Mouse (Mus musculus): ENCODE measurements around the gene Ntmt1. TPM values are rescaled to one million over a fixed set of nuclear protein-coding genes. Genes with fewer than 3 reads are reported as not detected.

Gene Ntmt1
- total RNA-seq, 2 experiments from 2014 or later, result 51.7 to 54.5 TPM

DNA sequence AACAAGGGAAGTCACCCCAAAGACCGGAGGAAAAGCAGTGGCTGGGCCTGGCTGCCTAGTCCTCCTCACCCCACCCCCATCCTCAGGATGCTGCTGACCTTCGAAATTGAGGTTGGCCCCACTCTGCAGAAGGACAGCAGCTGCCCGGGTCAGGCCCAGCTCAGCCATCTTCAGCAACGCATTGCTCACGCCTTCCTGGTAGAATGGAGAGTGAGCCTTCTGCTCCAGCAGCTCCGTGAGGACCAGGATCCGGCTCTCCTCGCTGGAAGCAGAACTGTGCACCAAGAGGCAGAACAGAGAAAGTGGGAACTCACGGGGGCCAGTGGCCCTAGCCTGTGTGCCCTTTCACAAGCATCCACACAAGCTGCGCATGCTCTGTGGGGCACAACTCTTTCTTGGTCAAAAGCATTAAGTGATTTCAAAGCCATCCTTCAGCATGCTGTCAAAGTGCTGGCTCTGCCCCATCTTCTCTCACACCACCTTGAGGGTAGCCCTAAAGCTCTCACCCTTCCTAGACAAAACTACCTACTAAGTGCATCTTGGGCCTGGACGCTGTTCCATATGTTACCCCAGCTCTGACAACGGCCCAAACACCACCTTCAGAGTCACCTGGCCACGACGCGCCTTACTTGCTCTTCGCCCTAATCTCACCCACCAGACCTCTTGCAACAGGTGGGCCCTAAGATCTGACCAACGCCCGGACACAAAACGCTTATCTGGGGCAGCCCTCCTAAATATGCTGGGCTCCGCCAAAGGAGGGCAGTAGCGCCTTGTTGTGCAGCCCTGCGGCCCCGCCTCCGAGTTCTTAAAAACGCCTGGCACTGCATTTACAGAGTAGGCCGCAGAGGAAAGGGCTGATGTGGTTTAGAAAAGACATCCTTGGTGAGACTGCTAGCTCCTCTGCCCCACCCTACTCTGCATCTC lies 19.5 kb downstream of the Ntmt1 start:
- peak; percentile 58 for DNase-seq

DNA sequence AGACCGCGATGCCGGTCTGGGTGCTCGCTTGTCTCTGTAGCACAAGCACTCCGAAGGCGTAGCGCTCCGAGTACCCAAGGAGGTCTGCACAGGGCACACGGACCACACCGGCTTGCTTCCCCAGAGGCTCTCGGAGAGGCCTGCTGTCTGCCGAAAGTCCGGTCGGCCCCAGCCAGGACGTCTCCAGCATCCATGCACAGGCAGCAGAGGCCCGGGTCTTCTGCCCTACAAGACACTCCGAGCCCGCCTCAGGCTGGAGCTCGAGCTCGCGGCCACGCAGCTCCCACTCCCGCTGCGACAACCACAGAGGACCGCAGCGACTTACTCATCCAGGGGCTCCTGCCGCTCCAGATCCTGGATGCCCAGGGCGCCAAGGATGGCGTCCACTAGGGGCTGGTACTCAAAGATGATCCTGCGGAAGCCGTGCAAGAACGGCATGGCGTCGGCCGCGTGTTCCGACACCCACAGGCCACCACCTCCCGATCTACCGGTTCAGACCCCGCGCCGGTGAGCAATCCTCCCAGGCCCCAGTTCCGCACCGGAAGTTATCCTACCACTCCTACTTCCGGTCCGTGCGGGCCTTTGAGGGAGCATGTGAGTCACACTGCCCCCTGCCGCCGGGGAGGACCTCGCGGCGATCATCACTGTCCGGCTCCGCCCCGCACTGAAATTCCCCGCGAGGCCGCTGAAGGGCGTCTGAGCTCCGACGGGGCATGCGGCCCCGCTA lies 20.3 kb downstream of the Ntmt1 start:
- peak; percentile 99 for DNase-seq

DNA sequence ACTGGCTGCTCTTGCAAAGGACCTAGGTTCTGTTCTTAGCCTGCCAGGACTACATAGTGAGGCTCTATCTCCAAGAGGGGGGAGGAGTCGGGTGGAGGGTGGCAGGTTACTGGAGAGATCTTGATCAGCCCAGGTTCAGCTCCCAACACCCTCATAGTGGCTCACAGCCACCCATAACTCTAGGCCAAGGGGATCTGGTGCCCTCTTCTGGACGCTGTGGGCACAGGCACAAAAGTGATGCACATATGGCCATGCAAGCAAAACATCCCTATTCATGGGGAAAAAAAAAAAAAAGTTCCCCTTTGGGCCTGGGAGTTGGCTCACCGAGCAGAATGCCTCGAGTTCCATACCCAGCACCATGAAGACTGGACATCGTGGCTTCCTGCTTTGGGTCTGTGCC lies 21.7 kb downstream of the Ntmt1 start:
- peak; percentile 54 for DNase-seq

DNA sequence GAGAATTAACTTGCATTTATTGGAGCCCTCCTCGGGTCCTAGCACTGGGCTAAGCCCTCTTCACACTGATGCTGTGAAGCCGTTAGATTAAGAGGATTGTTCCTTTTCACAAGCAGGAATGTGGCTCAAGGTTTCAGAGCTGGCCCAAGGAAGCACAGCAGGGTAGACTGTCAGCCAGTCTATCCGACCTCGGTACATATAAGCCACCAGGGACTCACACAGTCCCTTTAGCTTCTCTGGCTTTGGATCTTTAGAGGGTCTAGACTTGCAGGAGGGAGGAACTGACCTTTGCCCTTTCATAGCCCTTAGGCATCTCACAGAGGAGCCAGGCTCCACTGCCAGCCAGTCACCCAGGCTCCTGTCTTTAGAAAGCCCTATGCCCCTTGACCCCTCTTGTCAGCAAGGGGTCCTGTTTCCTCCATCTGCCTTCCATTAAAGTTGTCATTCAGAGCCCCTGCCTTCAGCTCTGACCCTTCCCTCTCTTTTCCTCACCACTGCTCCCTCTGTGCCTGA lies 22.7 kb downstream of the Ntmt1 start, which contains the start of gene Asb6:
TSS of gene Asb6 (minus strand) at position 51 of the 513 bp plus-strand sequence.
- DNase-seq, result no peak

DNA sequence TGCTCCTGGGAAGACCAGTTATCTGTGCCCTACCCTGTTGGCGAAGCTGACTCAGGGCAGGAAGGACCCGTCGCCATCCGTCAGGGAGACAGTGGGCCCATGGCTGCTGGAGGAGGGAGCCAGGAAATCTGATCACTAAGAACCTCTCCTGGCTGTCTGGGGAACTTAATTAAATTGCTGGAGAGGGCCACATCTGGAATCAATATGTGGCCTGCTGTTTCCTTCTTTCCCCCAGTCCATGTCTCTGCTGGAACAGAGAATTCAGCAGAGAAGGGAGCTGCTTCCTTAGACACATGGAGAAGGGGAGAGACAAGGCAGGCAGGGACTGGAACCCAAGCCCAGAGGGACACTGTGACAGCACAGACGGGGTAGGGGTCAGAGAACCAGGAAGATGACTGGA lies 26.0 kb downstream of the Ntmt1 start:
- DNase-seq, result no peak

DNA sequence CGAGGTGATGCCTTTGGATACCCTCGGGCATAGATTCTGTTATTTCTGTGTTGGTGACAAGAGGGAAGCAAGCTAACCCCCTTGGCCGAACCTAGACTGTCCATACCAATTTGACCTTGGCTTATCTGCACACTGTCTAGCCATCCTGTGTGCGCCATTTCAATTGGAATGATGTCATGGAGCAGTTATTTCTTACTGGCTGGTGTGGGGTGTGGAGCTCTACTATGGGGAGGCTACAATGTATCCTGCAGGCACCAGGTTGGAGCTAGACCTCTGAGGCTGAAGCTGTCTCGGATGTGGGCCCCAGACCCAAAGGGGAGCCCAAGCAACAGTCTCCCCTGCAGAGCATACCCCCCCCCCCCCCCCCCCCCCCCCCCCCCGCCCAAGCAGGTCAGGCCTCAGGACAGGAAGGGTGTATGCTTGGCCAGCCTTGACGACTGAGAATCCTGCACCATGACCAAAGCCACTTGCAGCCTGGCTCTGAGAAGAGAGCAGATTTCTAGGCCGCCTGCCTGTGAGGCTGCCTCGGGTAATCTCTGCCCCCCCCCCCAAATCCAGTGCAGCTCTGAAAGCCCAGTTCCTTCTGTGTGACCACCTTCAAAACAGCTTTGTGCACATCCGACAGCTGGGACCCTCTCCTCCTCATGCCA lies 26.9 kb downstream of the Ntmt1 start, which contains the start of gene Prrx2:
TSS of gene Prrx2 (plus strand) at position 600 of the 650 bp plus-strand sequence.
- no peak for DNase-seq

DNA sequence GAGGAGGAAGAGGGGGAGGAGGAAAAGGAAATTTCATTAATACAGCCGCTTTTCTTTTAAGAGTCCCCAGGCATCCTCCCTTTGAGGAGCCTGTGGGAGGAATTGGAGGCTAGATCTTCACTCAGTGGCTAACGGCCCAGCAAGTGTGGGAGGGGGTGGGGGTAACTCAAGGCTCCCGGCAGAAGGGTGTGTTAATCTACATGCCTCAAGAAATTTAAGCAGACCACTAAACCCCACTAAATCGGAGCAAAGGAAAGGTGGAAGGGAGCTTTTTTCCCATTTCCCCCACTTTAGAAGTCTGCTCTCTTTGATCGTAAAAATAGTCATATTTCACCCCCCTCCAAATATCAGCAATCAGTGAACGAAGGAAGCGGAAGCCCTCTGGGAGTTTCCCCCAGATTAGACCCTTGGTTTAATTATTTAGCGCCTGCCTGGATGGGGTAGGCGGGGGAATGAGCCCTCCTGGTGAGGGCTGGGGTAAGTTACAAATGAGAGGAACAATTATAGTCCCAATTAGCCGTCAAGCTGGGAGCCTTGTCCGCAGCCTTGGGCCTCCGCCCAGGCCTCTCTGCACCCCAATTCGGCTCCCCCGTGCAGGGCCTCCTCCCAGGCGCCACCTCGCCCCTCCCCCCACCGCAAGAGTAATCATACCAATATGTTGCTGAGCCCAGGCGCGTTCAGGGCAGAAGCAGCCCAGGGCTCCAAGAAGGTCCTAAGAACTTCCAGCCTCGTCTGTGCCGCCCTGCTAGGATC lies 28.8 kb downstream of the Ntmt1 start:
- no peak for DNase-seq

DNA sequence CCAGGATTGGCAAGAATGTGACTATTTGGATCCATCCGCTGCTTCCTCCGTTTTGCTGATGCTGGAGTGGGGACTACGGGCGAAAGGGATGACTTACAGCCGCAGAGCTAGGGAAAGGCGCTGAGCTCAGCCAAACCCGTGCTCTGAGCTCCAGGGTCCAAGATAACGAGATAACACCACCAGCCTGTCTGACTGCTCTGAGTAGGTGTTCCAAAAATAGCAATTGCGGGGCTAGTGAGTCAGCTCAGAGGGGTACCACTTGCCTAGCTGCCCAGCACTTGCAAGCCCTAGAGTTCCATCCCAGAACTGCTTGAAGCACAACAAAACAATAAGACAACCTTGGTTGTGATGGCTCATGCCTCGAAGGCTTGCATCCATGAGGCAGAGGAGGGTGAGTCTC lies 35.0 kb downstream of the Ntmt1 start:
- DNase-seq, result no peak

DNA sequence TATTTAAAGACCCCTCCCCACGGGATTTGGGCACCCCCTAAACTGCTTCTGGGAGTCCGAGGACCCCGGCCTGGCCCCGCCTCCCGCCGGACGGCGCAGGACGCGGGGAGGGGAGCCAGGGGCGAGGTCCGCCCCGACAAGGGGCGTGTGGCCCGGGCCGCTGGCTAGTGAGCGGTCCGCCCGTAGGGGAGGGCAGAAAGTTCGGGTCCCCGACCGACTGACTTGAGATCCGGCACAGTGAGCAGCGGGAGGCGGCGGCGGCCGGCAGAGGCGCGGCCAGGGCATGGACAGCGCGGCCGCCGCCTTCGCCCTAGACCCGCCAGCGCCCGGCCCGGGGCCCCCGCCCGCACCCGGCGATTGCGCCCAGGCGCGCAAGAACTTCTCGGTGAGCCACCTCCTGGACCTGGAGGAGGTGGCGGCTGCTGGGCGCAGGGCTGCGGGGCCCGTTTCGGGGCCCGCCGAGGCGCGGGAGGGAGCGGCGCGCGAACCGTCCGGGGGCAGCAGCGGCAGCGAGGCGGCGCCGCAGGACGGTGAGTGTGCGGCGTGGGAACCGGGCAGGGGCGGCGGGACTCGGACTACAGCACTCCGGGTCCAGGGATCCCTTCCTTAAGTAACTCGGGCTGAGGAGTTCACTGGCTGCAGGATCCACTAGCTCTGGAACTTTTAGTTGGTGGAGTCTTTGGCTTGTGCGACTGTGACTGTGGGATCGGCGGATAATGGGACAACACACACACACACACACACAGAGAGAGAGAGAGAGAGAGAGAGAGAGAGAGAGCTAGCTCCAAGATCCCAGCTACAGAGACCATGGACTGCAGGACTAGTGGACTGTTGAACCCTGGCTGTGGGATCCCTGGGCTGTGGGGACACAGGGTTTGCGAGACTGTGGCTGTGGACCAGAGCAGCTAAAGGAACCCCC lies 37.8 kb downstream of the Ntmt1 start:
- DNase-seq, result peak; percentile 50

DNA sequence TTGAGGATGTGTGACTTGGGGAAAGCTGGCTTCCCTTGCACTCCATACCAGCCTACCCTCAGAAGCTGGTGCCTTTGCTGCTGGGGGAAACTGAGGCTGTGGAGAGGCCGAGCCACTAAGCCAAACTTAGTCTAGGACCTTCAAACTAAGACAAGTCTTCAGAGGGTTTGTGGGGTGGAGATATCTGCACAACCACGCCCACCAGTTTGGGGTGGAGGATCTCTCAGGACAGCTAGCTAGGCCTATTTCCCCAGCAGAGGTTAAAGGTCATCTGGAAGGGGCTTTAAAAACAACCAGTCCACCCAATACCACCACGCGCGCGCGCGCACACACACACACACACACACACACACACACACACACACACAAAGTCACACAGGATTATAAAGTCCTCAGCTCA lies 38.6 kb downstream of the Ntmt1 start:
- no peak for DNase-seq

DNA sequence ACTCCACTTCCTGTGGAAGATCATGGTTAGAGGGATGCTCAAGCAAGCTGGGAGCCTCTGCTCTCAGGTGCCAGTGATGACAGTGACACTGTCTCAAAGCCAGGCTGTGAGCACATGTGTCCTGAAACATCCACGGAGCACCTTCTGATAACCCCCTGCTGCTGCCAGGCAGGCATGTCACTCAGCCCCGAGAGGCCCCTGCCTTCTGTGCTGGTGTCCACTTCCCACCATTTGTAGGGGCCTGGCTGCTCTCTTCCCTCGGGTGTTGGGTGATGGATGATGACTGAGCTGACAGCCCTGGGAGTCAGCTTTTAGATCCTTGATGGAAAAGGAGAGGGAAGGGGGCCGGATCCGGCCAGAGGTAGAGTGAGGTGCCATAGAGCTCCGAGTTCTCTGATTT lies 39.1 kb downstream of the Ntmt1 start:
- DNase-seq, result no peak

DNA sequence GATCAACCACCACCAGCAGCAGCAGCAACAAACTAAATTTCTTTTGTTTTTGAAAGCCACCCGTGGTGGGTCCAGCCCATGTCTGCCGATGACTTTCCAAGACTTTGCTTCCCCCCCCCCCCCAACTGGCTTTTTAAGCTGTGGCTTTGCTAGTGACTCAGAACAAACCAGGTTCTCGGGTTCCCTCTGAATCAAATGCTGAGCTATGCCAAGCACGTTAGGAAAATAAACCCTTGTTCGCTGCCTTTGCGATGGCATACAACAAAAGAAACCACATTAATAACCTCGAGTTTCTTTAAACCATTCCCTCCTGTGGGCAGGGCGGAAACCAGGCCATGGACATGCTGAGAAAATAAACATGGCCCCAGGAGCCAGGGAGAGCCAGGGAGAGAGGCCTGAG lies 40.6 kb downstream of the Ntmt1 start:
- DNase-seq, result no peak

DNA sequence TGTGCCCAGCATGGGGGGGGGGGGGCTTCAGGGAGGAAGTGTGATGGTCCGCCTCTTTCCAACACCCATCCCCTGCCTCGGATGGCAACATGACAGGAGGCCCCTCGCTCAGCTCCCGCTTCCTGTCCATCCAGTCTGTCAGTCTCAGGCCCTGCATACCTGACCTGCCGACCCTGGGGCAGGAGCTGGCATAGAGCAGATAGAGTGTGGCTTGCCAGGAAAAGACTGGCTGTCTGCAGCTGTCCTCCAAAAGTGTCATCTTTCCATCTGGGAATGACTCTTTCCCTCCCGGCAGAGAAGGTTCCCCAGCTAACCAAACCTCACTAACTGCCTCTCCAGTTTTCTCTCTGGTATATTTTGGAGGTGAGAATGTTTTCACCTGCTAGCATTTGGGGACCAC lies 43.0 kb downstream of the Ntmt1 start:
- DNase-seq, result no peak

DNA sequence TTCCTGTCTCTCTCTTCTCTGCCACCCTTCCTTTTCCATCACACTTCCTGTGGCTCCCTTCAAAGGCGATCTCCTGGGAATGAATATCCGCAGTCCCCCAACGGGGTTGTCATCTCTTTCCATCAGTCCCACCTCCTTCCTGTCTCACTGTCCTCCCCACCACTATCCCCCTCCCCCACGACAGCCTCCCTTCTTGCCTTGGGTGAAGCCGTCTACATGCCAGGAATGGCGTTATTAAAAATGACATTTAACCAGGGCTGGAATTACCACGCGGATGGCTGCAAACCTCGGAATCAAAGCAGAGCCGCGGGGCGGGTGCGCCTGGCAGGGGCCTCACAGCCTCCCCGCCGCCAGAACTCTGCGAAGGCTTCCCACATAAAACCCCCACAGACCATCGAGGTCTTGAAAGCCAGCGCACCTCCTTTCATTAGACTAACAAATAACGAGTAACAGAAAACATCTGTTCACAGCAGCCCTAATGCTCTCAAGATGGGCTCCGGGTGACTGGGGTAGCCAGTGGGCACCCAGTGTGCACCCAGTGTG lies 45.2 kb downstream of the Ntmt1 start:
- no peak for DNase-seq

DNA sequence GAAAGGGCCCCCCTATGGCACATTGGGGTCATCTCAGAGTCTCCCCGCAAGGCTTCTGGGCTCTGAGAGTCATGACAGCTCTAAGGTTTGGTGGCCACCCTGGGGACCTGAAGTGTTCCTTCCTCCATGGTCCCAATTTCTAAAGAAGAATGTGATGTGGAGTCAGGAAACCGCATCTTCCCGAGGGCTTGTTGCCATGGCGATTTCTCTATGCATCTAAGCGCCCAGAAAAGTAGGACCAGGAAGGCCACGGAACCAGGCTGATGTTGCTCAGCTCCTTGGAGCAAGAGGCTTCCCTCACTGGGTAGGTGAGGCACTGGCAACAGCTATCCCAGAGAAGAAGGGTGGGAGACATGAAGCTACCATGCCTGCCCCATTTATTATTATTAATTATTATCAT lies 49.5 kb downstream of the Ntmt1 start:
- no peak for DNase-seq

DNA sequence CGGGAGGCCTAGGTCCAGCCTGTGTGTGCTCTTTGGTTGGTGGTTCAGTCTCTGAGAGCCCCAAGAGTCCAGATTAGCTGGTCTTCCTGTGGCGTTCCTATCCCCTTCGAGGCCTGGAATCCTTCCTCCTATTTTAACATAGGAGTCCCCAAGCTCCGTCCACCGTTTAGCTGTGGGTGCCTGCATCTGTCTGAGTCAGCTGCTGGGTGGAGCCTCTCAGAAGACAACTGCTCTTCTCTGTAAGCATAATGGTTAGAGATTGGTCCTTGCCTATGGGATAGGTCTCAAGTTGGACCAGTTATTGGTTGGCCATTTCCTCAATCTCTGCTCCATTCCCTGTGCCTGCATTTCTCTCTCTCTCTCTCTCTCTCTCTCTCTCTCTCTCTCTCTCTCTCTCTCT lies 52.2 kb downstream of the Ntmt1 start:
- DNase-seq, result no peak

DNA sequence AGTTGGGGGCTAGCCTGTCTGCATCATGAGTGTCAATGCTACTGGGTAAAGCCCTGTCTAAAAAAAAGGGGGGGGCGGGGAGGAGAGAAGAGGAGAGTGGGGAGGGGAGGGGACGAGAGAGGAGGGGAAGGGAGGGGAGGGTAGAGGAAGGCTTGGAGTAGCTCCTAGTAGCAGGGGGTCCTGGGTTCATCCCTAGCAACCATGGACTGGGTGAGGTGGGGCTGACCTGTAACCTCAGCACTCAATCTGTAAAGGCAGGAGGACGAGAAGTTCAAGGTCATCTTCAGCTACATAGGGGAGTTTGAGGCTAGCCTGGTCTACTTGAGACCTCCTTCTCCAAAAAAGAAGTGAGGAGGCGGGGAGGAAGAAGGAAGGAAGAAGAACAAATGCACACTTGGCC lies 54.5 kb downstream of the Ntmt1 start:
- DNase-seq, result no peak

DNA sequence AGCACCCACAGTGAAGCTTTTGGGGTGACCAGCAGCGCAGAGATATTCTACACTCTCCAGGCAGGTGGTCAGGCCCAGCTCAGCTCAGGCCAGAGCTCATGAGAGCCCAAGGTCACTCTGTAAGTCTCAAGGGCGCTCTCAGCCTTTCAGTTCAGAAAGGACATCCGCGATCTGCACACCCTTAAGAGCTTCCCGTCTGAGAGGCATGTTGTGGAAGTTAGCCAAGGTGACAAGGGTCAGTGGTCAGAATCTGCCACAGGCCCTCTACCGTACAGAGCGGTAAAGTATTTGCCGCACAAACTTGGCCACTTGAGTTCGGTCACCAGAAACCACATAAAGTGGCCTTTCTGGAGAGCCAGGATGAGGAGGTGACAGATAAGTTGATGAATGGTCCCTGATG lies 55.9 kb downstream of the Ntmt1 start:
- DNase-seq, result peak; percentile 29

DNA sequence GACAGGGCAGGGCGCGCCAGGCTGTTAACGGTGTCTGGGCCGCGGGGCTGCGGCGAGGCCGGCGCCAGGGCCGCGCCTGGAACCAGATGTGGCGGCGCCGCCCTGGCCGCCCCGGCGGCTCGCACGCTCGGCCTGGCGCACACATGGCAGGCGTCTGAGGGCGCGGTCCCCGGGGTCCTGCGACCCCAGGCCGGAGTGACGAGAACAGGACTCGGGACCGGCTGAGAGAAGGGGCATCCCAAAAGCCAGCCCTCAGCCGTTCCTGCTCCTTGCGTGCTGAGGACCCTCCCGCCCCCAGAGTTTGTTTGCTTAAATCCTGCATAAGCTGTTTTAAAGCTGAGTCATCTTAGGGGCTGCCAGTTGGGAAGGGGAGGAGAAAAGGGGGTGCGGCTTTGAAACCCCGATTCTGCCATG lies 57.3 kb downstream of the Ntmt1 start:
- no peak for DNase-seq

DNA sequence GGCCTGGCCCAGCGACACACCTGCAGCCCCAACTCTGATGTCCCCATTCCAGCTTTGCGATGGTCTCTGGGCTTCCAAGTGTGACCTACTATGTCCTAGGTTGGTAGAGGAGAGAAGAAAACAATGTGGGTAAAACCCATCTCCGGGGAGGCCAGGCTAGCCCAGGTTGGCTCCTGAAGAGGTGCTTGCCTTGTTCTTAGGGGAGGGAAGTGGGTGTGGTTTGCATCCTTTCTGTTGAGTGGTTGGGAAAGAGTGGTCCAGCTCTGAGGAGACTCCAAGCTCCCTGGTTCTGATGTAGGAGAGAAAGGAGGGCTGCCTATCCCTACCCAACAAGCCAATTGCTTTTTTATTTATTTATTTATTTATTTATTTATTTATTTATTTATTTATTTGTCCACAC lies 57.8 kb downstream of the Ntmt1 start:
- DNase-seq, result no peak

DNA sequence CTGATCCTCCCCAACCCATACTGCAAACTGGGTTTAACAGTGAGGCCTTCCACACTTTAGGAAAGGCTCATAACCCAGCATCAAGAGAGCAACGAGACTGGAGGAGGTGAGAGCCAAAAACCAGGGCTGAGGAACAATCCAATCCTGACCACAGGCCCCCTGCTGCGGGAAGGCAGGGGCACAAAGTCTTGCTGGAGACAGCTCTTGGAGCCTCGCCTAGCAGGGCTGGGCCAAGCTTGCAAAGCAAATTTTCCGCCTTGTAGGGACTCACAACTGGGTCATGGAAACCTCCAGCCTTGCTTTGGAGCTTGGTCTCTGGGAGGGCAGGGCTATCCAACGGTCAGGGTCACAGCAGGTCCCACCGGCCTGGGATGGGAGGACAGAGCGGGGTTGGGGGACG lies 63.2 kb downstream of the Ntmt1 start:
- DNase-seq, result no peak

Data from heart, postnatal 4 days (tissue).